Mouse (Mus musculus): Measurements from ENCODE around the gene Mbd6. TPM values are rescaled to one million over a fixed set of nuclear protein-coding genes. Genes with fewer than 3 reads are reported as not detected.
A peak's percentile ranks its signal among the peaks of the same experiment; 100 is the strongest.
"Not testable (repeated sequence)": the region's sequence is repeated elsewhere in the genome, so short reads cannot be mapped to it uniquely, and the experiment has no call there.

The Mbd6 gene
- total RNA-seq, 2 experiments from 2014 or later: 44.8 to 58.7 TPM

DNA sequence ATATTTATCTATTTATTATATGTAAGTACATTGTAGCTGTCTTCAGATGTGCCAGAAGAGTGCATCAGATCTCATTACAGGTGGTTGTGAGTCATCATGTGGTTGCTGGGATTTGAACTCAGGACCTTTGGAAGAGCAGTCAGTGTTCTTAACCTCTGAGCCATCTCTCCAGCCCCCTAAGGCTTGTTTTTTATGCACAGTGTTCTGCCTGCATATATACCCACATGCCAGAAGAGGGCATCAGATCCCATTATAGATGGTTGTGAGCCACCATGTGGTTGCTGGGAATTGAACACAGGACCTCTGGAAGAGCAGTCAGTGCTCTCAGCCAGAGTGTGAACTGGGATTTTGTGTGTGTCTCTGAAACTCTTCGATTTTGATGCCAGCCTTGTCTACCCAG lies 26.1 kb upstream of the Mbd6 start:
- not testable (repeated sequence) for DNase-seq (ENCODE audit: low spot score in 2 of 2)

GRCm38 (mm10) chr10:127313516-127313915 lies 24.7 kb upstream of the Mbd6 start:
- not testable (repeated sequence) for DNase-seq (ENCODE audit: low spot score in 2 of 2)

- DNase-seq (ENCODE audit: low spot score in 2 of 2): no peak
These were observed 24.0 kb upstream of the Mbd6 start for GRCm38 (mm10) chr10:127312858-127313257.

DNA sequence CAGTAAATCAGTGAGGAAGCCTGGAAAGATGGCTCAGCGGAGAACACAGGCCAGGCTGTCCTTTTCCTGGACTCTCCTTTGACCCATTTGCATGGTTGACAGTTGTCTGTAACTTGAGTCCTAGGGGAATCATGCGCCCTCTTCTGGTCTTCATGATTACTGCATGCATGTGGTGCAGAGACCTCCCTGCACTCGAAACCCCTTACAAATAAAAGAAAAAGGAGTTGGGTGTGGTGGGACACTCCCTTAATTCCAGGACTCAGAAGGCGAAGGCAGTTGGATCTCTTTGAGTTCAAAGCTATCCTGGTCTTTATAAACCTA lies 23.5 kb upstream of the Mbd6 start:
- peak; percentile 85 to 87 for DNase-seq (ENCODE audit: low spot score in 2 of 2)

DNA sequence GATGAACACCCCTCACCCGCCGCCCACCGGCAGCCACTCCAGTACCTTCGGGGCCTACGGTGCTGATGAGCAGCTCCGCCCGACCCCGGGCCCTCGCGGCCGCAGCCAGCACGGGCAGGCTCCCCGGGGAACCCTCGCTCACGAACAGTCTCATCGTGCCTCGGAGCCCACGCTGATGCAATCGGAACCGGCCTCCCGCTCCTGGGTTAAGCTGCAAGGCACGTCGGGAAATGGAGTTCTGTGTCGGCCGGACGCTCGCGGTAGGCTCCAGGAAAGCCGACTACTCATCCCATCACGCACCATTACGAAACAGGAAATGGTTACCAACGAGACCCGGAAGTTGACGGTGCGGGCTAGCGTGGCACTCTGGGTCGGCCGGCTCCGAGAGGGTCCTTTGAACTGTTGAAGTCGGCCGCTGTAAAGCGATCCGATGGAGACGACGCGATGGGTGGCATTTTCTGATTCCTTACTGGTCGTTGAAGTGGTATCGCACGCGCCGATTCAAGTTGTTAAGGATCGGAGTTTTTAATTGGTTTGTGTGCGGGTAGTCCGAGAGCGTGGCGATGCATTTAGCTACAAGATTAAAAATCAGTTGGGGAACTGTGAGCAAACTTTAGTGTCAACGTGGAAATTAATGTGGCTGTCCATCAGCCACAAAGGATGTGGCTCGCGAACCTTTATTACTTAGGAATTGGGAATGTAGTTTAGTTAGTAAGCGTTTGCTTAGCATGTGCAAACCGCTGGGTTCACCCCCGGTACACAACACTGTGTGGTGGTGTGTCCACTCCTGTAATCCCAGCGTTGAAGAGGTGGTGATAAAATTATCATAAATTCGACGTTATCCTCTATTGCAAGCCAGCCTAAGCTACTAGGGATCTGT lies 22.9 kb upstream of the Mbd6 start, which contains the start of gene Mars:
Mars (minus strand) TSS at position 311 of the 880 bp plus-strand sequence.
- peak; percentile 87 to 91 for DNase-seq (ENCODE audit: low spot score in 2 of 2)

DNA sequence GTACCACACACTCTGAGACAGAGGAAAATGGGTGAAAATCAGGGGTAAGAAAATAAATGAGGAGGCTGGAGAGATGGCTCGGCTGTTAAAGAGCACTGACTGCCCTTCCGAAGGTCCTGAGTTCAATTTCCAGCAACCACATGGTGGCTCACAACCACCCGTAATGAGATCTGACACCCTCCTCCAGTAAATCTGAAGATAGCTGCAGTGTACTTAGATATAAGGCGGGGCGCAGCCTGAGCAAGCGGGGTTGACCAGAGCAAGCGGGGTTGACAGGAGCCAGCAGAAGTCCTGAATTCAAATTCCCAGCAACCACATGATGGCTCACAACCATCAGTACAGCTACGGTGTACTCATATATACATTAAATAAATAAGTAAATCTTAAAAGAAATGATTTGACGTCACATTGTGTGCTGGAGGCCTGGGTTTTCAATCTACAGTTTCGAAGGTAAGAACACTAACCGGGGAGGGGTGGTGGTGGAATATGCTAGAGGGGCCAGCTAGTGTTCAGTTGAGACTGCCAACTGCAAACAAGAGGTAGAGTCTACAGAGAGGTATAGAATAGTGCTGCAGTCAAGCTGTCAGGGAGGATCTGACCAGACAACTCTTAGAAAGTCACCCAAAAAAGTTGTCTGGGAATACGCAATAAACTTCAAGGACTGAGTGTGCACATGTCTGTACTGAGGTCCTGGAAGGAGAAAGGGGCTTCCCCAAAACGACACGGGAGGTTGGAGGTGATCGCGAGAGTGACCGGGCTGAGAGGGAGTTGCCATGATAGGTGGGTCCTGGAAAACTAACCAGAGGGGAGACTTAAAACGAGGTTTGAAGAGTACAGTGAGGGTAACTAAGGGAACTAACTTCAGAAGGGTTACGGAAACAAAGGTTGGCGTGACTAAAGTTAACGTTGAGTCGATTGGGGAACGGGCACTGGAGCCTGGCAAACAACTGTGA lies 22.0 kb upstream of the Mbd6 start:
- no peak for DNase-seq (ENCODE audit: low spot score in 2 of 2)

- DNase-seq (ENCODE audit: low spot score in 2 of 2): not testable (repeated sequence)
These were observed 20.3 kb upstream of the Mbd6 start for GRCm38 (mm10) chr10:127309167-127309566.

DNA sequence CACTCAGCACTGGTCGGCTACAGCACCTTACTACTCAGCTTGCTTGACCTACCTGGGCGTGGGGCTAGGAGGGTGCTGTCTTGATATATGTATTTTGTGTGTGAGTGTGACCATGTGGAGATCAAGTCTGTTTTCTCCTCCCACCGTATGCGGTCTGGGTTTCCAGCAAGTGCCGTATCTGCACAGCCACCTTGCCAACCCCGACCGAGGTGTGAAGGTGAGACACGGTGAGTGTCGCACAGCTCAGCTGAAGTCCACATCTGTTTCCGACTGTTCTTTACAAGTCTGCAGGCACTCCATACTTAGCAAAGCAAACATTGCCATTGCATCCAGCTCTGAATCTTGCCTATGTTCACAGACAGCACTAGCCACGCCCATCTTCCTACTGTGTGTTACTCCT lies 14.3 kb upstream of the Mbd6 start:
- no peak for DNase-seq (ENCODE audit: low spot score in 2 of 2)

GRCm38 (mm10) chr10:127300361-127300760 lies 11.5 kb upstream of the Mbd6 start:
- DNase-seq (ENCODE audit: low spot score in 2 of 2): no peak

DNA sequence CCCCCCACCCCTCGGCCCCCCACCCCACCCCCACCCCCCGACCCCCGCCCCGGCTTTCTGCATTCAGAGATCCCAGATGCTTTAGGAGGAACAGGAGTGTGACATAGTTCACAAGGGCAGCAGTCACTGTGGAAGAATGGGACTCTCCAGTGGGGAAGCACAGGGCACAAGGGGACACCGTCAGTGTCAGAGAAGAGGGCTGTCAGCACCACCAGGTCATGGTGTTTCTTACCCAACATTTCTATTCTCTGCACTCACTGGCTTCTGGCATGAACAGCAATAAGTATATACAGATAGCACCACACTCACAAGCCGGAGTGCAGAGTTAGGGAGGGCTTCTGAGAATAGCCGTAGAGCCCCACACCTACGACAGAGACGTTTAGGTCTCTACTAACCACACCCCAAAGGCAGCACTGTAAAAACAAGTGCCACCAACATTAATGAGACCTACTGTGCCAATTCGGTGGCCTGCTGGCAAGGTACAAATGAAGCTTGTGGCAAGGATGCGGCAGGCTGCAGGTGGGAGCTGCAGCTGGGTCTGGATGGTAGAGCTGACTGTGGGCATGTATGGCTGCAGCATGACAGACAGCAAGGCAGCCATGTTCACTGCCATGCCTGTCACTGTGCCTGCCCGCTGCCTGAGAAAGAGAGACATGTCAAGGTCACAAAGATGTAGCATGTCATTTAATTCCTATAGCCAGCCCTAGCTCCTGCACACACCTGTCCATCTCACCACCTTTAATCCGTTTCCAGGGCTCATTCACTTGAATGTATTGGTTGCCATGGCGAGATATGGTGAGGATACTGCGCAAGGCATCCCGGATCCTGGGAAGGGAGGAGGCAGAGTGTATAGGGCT lies 8.4 kb upstream of the Mbd6 start:
- DNase-seq (ENCODE audit: low spot score in 2 of 2): no peak

GRCm38 (mm10) chr10:127295986-127296794 lies 7.4 kb upstream of the Mbd6 start:
- no peak for DNase-seq (ENCODE audit: low spot score in 2 of 2)

- no peak for DNase-seq (ENCODE audit: low spot score in 2 of 2)
These were observed 6.2 kb upstream of the Mbd6 start for GRCm38 (mm10) chr10:127294895-127295510.

GRCm38 (mm10) chr10:127293590-127294113 lies 4.8 kb upstream of the Mbd6 start:
- no peak for DNase-seq (ENCODE audit: low spot score in 2 of 2)

- DNase-seq (ENCODE audit: low spot score in 2 of 2): no peak
These were observed 4.2 kb upstream of the Mbd6 start for GRCm38 (mm10) chr10:127292987-127293538.

DNA sequence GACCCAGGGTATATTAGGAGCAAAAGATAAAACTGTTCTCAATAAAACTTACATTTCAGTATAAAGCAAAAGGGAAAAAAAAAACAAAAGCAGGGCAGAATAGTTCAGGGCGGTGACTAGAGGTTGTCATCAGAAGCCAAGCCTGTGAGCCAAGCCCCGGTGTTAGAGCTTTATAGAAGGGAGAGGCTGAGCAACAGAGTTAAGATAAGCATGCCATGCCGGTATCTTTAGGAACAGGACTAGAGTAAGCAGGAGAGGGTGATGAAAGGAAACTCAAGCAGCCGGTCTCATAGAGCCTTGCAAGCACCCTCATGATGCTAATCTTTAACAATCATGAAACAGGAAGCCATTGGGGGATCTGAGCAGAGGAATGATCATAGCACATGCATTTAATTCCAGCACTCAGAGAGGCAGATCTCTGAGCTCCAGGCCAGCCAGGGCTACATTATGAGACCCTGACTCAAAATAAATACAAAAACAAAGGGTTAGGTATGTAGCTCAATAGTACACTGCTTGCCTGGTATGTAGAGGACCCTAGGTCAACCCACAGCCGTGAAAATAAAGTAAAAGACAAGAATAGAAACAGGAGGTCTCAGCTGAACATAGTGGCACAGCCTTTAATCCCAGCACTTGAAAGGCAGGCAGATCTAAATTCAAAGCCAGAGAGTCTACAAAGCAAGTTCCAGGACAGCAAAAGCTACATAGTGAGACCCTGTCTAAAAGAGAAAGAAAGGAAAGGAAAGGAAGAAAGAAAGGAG lies 3.2 kb upstream of the Mbd6 start:
- DNase-seq (ENCODE audit: low spot score in 2 of 2): no peak

DNA sequence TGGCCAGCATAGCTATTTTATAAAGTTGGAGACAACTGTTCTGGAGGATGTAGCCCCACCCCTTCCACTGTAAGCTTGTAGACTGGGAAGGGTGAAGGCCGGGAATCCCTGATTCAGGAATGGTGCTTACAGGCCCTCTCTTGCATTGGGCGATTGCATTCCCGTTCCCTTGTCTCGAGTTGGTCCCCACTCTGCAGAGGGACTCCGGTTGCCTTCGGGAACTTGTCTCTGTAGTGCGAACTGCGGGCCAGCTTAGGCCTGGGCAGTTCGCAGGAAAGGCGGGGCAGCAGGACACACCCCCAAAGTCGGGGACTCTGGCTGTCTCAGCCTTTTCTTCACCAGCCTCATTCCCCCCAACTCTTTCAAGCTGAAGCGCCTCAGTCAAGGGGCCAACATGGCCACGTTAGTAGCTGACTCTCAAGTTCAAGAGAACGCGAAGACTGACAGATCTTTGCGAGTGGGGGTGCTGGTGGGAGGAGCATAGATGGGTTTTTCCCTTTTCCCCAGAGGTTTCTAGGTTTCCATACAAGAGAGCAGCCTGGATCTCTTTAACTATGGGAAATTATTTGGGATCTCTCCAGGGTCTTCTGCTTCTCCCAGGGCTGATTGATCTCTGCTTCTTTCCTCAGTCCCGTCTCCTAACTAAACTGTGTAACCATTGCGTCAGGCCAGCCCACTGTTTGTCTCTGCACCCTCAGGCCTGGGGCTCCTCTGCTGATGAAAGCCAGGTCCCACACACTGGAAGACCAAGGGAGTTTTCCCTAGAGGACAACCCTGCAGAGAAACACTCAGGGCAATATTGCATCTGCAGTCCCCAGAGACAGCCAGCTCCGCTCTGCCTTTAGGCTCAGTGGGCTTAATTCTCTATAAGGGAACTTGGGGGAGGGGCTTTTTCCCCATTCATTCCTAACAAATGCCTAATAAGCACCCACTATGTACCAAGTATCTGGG lies 2.4 kb upstream of the Mbd6 start:
- DNase-seq (ENCODE audit: low spot score in 2 of 2): peak; percentile 53 to 62

DNA sequence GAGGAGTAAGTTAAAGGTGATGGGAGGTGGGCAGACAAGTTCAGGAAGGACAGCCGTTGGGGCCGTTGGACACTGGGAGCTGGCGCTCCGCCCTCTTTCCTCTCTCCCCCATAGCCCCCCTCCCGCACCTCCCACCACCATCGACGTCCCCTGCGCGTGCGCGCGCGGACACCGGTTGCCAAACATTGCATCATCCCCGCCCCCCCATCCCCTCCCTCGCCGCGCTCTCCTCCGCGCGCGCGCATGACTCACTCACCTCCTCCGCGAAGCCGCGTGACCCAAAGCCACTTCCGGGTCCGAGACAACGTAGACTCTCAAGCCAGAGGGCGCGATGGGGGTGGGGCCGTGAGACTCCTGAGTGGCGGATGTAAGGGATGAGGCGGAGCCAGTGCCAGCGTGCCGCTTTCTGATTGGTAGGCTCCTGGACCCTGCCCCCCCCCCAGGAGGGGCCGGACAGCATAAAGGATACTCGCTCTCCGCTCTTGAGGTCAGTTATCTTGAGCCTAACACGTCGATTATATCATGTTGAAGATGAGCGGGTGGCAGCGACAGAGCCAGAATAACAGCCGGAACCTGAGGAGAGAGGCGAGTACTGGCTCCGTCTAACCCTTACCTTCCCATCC lies 1.6 kb upstream of the Mbd6 start:
- peak; percentile 99 to 100 for DNase-seq (ENCODE audit: low spot score in 2 of 2)

All from layer of hippocampus, postnatal 10 days (tissue).